Mouse (Mus musculus) G1E (cell line): ENCODE measurements around the gene Tns1.

Source experiments
- CTCF ChIP-seq: IDR thresholded peaks from 2 replicates; pipeline ENCODE4 v1.5.1; 2012; ENCODE audit warnings: low read depth, low read length, inconsistent platforms, mixed read lengths
- GATA1 ChIP-seq: IDR thresholded peaks from 2 replicates; pipeline ENCODE4 v1.6.1; 2012; ENCODE audit warnings: borderline replicate concordance, low read length, inconsistent platforms, mixed read lengths
- GATA2 ChIP-seq: IDR thresholded peaks from 2 replicates; pipeline ENCODE4 v1.6.1; 2012; ENCODE audit warnings: low read depth, low read length, inconsistent platforms, borderline replicate concordance
- POLR2AphosphoS5 ChIP-seq: IDR thresholded peaks from 2 replicates; pipeline ENCODE4 v1.6.1; 2012; ENCODE audit warnings: low read depth, low read length, inconsistent platforms; ENCODE audit not compliant: insufficient replicate concordance
- TAL1 ChIP-seq: conservative IDR thresholded peaks from 2 replicates; pipeline ENCODE4 v1.6.1; 2012; ENCODE audit warnings: low read depth, low read length, inconsistent platforms, mixed read lengths

- TF ChIP-seq GATA1 (no peak), POLR2AphosphoS5 (no peak), CTCF (no peak), GATA2 (no peak), TAL1 (no peak)
Measured at GRCm38 (mm10) chr1:73905811-73906190, 218.4 kb downstream of the Tns1 start.
